Mouse (Mus musculus) heart, embryonic 11.5 days (tissue): ENCODE measurements around the gene Ppp1r37. TPM values are rescaled to one million over a fixed set of nuclear protein-coding genes. Genes with fewer than 3 reads are reported as not detected.
A peak's percentile ranks its signal among the peaks of the same experiment; 100 is the strongest.

Experiments
- ATAC-seq: fragments of 200-750 bp; cut with Nextera tagmentation; replicated peaks from 2 replicates; pipeline ENCODE4 v1.8.0; 2017; ENCODE audit warnings: moderate library complexity; ENCODE audit not compliant: insufficient number of reproducible peaks, low FRiP score, low TSS enrichment
- H3K27ac ChIP-seq: fragments of 300-500 bp; sonication (generic); 2 replicates; pipeline ENCODE4 v1.5.1; 2014; ENCODE audit warnings: mild to moderate bottlenecking, low read depth, low read length
- H3K27me3 ChIP-seq: fragments of 300-500 bp; sonication (generic); 2 replicates; pipeline ENCODE4 v1.6.1; 2014; ENCODE audit warnings: mild to moderate bottlenecking, low read length, mixed read lengths; ENCODE audit not compliant: control insufficient read depth, insufficient read depth
- H3K36me3 ChIP-seq: fragments of 300-500 bp; sonication (generic); 2 replicates; pipeline ENCODE4 v1.6.1; 2014; ENCODE audit warnings: mild to moderate bottlenecking, low read length, moderate library complexity, mixed read lengths; ENCODE audit not compliant: control insufficient read depth, insufficient read depth
- H3K4me1 ChIP-seq: fragments of 300-500 bp; sonication (generic); 2 replicates; pipeline ENCODE4 v1.6.1; 2014; ENCODE audit warnings: low read length; ENCODE audit not compliant: control insufficient read depth, insufficient read depth
- H3K4me2 ChIP-seq: fragments of 300-500 bp; sonication (generic); 2 replicates; pipeline ENCODE4 v1.6.1; 2014; ENCODE audit warnings: mild to moderate bottlenecking, moderate library complexity
- H3K4me3 ChIP-seq: fragments of 300-500 bp; sonication (generic); 2 replicates; pipeline ENCODE4 v1.5.1; 2014; ENCODE audit warnings: low read depth, low read length
- H3K9ac ChIP-seq: fragments of 300-500 bp; sonication (generic); 2 replicates; pipeline ENCODE4 v1.6.1; 2014; ENCODE audit warnings: mild to moderate bottlenecking, low read depth, low read length, moderate library complexity
- H3K9me3 ChIP-seq: fragments of 300-500 bp; sonication (generic); replicated peaks from 2 replicates; pipeline ENCODE4 v1.6.1; 2016; ENCODE audit warnings: low read length; ENCODE audit not compliant: control insufficient read depth
- WGBS: fragments of 180-500 bp; shearing (Covaris S2); extraction: QIAGEN DNeasy Blood & Tissue Kit; methylation state at CpG from one replicate; pipeline ENCODE4 v1.1.7; 2014; ENCODE audit not compliant: insufficient replicate concordance; 5-methylcytosine and 5-hydroxymethylcytosine counted together
- polyA plus RNA-seq: library from polyadenylated mRNA; unstranded; fragments of >200 nt; fragmentation: Nextera tagmentation; extraction: Ambion mirVana; gene quantifications from 2 replicates; pipeline ENCODE4 v1.2.1, GENCODE M21; 2014

Gene Ppp1r37
- polyA plus RNA-seq, 1 experiment from 2014 or later, result 5.2 TPM

DNA sequence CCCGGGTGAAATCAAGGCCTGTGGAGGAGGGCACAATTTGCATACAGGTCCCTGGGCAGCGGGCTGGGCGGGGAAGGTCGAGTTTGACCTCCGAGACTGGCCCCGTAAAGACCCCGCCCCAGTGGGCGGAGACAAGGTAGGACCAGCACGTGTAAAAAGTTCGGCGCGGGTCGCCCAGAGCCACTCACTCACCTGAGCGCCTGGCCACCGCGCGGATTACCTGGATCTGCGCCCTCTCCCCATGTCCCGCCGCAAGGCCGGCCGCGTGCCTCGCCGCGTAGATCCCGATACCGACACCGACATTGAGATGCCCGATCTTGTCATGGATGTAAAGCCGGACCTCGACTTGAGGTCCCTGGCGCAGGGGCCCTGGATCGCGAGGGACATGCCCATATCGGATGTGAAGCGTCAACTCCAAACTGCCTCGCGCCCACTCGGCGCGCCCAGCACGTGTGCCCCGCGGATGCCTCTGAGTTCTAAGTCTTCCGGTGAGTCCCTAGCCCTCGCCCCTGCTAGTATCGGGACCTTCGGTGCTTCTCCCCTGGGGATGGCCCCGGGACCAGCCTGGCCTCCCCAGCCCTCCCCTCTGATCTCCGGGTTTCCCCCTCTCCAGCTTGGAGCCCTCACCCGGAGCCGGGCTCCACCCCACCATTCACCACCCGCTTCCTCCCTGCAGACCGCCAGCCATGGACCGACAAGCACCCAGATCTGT lies 14.4 kb upstream of the Ppp1r37 start, which contains the start of the genes Zfp296 and Gemin7:
Gene Zfp296, plus strand, starts transcription at position 147 of the 712 bp plus-strand sequence.
Gene Gemin7, minus strand, starts transcription at position 455 of the 712 bp plus-strand sequence.
- Histone ChIP-seq H3K36me3 (peaks cover 8% of the 10 kb centered on the region), H3K27ac (no peak within 1 kb of the TSS), H3K4me1 (peaks cover 14% of the 10 kb centered on the region), H3K4me3 (peak within 1 kb of the TSS; percentile 43), H3K27me3 (peaks cover 39% of the 10 kb centered on the region), H3K9ac (peak within 1 kb of the TSS; percentile 39), H3K9me3 (no peaks in the 10 kb centered on the region), H3K4me2 (peak within 1 kb of the TSS; percentile 78)
- ATAC-seq, result no peak
- 2% methylated on average over 56 of the region's 56 CpGs for WGBS

DNA sequence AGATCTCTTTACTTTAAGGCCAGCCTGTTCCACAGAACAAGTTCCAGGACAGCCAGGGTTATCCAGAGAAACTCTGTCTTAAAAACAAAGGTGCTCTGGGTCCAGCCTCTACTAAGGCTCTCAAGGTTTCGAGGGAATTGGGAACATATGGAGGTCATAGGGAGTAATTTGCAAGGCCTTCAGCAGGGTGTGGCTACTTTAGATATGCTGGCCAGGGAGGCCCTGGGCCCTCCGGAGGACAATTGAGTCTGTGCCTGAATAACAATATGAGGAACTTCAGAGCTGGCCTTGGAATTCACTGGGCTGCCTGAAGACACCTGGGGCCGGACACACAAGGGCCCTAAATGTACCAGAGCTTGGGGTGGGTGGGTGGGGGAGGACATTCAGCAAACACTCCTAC lies 12.7 kb upstream of the Ppp1r37 start:
- ATAC-seq, result no peak
- Histone ChIP-seq H3K9me3 (no peaks in the 10 kb centered on the region), H3K9ac (no peak overlapping the region), H3K4me2 (no peak overlapping the region), H3K4me1 (peaks cover 21% of the 10 kb centered on the region), H3K27me3 (peaks cover 37% of the 10 kb centered on the region), H3K36me3 (peaks cover 3% of the 10 kb centered on the region; the same call in 1 of the 2 replicates), H3K4me3 (no peak overlapping the region), H3K27ac (peak overlapping the region; percentile 35; the same call in 1 of the 2 replicates)
- WGBS, result 55% methylated on average over 3 of the region's 3 CpGs

DNA sequence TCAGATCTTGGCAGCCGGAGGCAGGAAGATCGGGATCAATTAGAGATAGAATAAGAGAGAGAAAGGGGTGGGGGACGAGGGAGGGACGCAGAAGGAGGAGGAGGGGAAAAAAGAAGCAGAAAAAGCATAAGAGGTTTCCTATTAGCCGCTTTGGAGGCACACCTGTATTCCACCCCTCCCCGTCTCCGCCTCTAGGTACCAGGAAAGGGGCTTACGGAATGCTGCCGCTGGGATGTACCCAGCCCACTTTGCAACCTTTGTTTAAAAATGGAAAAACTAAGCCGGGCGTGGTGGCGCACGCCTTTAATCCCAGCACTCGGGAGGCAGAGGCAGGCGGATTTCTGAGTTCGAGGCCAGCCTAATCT lies 10.9 kb upstream of the Ppp1r37 start:
- no peak for ATAC-seq
- no peaks in the 10 kb centered on the region for H3K9me3 ChIP-seq
- peak overlapping the region; percentile 85 for H3K4me3 ChIP-seq
- 18% methylated on average over 16 of the region's 16 CpGs for WGBS
- H3K9ac ChIP-seq, result peak overlapping the region; percentile 88
- H3K27ac ChIP-seq, result peak overlapping the region; percentile 92; the same call in 1 of the 2 replicates
- peak overlapping the region; percentile 68 for H3K4me2 ChIP-seq
- H3K27me3 ChIP-seq, result peaks cover 33% of the 10 kb centered on the region
- peaks cover 21% of the 10 kb centered on the region for H3K4me1 ChIP-seq
- peaks cover 8% of the 10 kb centered on the region for H3K36me3 ChIP-seq

DNA sequence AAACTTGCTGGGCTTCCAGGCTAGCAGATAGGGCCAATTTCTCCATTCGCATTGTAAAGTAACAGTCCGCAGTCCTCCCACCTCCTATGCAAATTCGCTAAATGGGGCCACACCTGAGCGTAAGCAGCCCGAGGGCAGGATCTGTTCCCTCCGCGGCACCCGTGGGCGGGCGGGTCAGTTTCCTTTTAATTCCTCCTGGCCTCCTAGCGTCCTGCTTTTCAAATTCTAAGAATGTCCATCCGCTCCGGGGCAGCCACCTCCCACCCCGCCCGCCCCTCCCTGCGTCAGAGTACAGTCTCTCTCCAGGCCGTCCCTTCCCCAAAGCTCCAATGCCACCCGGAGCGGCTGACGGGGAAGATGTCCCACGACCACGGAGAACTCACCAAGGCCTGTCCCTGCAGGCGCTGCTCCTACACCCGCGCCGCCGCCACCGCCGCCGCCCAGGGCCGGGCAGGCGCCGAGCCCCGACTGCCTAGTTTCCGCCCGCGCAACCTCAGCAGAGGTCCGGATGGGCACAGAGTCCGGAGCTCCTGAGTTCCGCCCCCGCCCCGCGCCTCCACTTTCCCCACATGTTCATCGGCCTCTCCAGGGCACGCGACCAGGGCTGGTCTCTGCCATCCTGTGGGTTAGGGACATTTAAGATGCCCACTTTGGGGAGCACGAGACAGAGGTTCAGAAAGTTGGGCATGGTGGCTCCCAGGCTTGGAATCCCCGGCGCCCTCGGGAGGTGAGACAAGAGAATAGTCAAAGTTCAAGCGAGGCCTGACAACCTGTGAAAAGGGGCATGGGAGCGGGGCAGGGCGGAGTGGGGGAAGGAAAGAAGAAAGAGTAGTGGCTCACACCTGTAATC lies 10.3 kb upstream of the Ppp1r37 start:
- Histone ChIP-seq H3K36me3 (peaks cover 11% of the 10 kb centered on the region), H3K4me1 (peaks cover 21% of the 10 kb centered on the region), H3K9me3 (no peaks in the 10 kb centered on the region), H3K4me2 (peak overlapping the region; percentile 68), H3K27ac (peak overlapping the region; percentile 92), H3K4me3 (peak overlapping the region; percentile 85), H3K27me3 (peaks cover 27% of the 10 kb centered on the region), H3K9ac (peak overlapping the region; percentile 88)
- WGBS, result 1% methylated on average over 53 of the region's 53 CpGs
- peak; percentile 80 for ATAC-seq

DNA sequence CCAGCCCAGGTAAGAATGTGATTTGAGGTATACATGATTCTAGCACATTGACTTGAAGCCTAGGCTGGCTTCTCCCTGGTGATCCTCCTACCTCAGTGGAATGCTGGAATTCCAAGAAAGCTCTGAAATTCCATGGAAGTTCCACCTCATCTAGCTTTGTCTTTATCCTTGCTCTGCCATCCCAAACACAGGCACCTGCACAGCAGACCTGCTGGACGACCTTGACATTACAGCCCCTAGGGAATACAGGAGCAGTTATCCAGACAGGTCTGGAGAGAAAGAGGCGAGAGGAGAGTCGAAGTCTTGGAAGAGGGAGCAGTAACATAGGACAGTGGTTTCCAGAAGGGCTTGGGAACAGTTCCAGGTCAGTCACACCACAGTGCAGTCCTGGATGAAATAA lies 6.8 kb upstream of the Ppp1r37 start:
- Histone ChIP-seq H3K4me2 (no peak overlapping the region), H3K9ac (no peak overlapping the region), H3K36me3 (peaks cover 24% of the 10 kb centered on the region), H3K9me3 (no peaks in the 10 kb centered on the region), H3K4me1 (peaks cover 12% of the 10 kb centered on the region), H3K4me3 (no peak overlapping the region), H3K27ac (no peak overlapping the region), H3K27me3 (no peaks in the 10 kb centered on the region; the same call in 1 of the 2 replicates)
- WGBS, result 78% methylated on average over 3 of the region's 3 CpGs
- no peak for ATAC-seq

DNA sequence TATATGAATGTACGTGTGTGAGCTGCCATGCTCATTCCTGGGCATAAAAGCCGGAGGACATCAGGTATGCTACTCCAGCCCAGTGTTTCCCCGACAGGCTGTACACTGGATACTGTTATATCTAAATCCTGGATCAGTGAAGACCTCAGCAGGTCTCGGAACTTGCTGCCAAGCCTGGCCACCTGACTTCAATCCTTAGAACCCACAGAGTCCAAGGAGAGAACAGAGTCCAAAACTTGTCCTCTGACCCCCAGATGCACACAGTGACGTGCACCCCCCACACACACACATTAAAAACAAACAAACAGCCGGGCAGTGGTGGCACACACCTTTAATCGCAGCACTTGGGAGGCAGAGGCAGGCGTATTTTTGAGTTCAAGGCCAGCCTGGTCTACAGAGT lies 4.5 kb upstream of the Ppp1r37 start:
- Histone ChIP-seq H3K27me3 (no peaks in the 10 kb centered on the region), H3K4me1 (peaks cover 16% of the 10 kb centered on the region), H3K27ac (no peak overlapping the region), H3K4me2 (no peak overlapping the region), H3K9ac (no peak overlapping the region), H3K4me3 (no peak overlapping the region), H3K9me3 (peaks cover 3% of the 10 kb centered on the region; the same call in 1 of the 2 replicates), H3K36me3 (peaks cover 30% of the 10 kb centered on the region)
- 88% methylated on average over 8 of the region's 8 CpGs for WGBS
- no peak for ATAC-seq

DNA sequence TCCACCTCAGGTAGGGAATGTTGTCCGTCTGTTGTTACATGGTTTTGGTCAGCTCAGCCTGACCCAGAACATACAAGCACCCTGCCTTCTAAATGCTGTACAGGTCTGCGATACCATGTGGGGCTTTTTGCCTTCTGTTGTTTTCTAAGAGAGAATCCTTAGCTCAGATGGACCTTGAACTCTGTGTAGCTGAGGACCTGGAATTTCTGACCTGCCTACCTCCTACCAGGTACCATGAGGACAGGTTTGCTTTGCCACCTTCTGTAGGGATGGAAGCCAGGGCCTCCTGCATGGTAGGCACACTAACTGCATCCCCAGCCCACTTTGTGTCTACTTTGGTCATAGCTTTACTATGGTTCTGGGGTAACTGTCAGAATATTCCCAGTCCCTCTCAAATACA lies 2.9 kb upstream of the Ppp1r37 start:
- no peak for ATAC-seq
- 94% methylated on average over 2 of the region's 2 CpGs for WGBS
- H3K4me2 ChIP-seq, result no peak overlapping the region
- no peaks in the 10 kb centered on the region for H3K27me3 ChIP-seq
- peaks cover 11% of the 10 kb centered on the region for H3K4me1 ChIP-seq
- no peak overlapping the region for H3K4me3 ChIP-seq
- H3K36me3 ChIP-seq, result peaks cover 30% of the 10 kb centered on the region
- H3K9me3 ChIP-seq, result peaks cover 3% of the 10 kb centered on the region; the same call in 1 of the 2 replicates
- no peak overlapping the region for H3K9ac ChIP-seq
- H3K27ac ChIP-seq, result no peak overlapping the region

DNA sequence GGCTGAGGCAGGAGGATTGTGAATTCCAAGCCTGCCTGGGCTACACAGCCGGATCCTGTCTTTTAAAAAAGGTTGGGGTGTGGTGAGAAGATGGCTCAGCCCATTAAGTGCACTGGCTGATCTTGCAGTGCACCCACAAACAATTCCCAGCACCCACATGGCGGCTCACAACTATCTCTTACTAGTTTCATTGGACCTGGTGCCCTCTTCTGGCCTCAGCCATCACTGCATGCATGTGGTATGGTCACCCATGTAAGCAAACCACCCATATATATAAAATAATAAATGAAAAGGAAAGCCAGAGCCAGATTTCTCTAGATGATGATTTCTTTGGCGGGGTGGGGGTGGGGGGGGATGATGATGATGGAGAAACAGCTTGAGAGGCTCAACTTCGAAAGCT lies 1.6 kb upstream of the Ppp1r37 start:
- Histone ChIP-seq H3K27ac (peak overlapping the region; percentile 62; the same call in 1 of the 2 replicates), H3K9ac (no peak overlapping the region), H3K4me1 (peaks cover 24% of the 10 kb centered on the region), H3K9me3 (peaks cover 3% of the 10 kb centered on the region; the same call in 1 of the 2 replicates), H3K27me3 (no peaks in the 10 kb centered on the region), H3K36me3 (peaks cover 25% of the 10 kb centered on the region), H3K4me3 (no peak overlapping the region), H3K4me2 (no peak overlapping the region)
- WGBS, result 87% methylated on average over 4 of the region's 4 CpGs
- no peak for ATAC-seq
